Mouse (Mus musculus) gastrocnemius, postnatal 25 days (tissue): ENCODE results near the gene Stx17. TPM values are rescaled to one million over a fixed set of nuclear protein-coding genes. Genes with fewer than 3 reads are reported as not detected.

Experiments
- DNase-seq: peaks from one replicate; pipeline ENCODE4 v3.0.0; 2022
- long read RNA-seq, 2 experiments: library from polyadenylated mRNA; stranded (forward); transcript quantifications; one replicate each; pipeline ENCODE4 v2.0.0; 2021
- total RNA-seq, 2 experiments: library from RNA; stranded (reverse); gene quantifications; 1 replicate in 1 of 2; 2 replicates in 1 of 2; pipeline ENCODE4 v1.2.3; 2021

Stx17 gene
- total RNA-seq, result 10 to 100 TPM; 23.4 to 27.3 TPM
- long read RNA-seq, experiment 1, full-length matches to known transcripts, result 4 of 12 reads
- long read RNA-seq, experiment 1, partial matches to known transcripts, result 1 of 12 reads
- long read RNA-seq, experiment 1, other reads (novel, unspliced or antisense), result 7 of 12 reads
- long read RNA-seq, experiment 2, full-length matches to known transcripts, result 6 of 16 reads
- long read RNA-seq, experiment 2, partial matches to known transcripts, result 0 of 16 reads
- long read RNA-seq, experiment 2, other reads (novel, unspliced or antisense), result 10 of 16 reads

- DNase-seq, result peak; percentile 83
These were observed at the start of gene Stx17 for GRCm38 (mm10) chr4:48124773-48125469. Gene Stx17, plus strand, starts transcription at chr4:48124915.

- DNase-seq, result no peak
These were observed 47.8 kb upstream of the Stx17 start for GRCm38 (mm10) chr4:48076693-48077471.

DNA sequence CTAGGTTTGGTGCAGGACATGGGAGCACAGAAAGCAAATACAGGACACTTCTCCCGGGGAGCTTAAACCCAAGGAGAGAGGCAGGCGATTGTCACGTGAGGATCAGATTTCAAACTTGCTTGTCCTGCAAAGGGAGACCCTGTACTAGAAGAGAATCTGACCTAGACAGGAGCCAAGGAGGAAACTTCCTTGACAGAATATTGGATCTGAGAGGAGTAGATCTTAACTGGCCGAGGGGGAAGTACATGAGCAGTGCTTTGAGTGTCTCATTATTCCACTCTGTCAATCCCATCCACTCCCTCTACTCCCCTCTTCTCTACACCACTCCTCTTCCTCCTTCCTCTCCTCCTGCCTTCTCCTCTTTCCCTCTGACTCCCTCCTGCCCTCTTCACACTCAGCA, 46.5 kb upstream of the Stx17 start:
- no peak for DNase-seq

DNA sequence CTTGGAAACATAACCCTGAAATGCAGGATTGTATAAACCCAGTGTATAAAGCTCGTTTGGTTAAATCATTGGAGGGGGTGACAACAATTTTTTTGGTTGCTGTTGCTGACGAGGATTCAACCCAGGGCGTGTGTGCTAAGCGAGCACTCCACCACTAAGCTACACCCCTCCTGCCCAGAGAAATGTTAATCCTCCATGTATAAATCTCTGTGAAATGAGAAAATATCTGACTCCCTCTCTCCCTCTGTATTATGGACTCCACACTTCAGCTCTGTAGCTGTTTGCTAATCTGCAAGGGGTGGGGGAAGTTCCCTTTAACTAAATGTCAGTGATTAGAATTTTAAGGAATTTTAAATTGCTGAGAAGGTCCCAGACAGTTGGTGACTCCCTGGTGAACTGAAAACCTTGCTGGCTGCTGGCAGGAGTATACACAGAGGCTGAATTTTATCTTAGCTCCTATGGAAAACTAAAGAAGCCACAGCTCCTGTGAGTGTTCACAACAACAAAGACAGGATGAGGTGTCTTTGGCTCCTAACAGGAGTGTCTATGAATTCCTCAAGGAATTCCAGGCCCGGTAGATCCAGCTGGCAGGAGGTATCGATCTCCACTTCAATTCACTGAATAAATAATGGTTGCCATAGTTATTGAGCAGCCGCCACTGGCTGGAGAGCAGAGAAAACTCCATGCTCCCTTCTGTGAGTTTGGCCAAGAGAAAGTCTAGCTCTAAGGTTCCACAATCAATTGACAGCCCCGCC, 45.3 kb upstream of the Stx17 start:
- DNase-seq, result no peak

DNA sequence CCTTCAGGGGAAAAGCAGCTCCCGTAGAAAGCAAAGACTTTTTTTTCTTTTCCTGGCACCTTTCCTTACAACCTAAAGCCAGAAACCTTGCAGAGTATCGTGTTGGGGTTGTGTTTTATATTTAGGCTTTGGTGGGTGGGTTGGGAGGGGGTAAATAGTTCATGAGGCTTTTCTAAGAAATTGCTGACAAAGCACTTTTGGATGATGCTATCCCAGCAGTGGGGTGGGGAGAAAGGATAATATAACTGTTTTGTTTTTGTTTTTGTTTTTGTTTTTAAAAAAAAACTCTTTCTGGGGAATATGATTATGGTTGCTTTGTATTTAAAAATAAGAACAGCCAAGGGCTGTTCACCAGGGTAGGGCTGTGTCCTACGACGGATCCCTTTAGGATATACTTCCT, 41.3 kb upstream of the Stx17 start:
- DNase-seq, result no peak

- DNase-seq, result no peak
These were observed 38.1 kb upstream of the Stx17 start for GRCm38 (mm10) chr4:48086609-48087008.

DNA sequence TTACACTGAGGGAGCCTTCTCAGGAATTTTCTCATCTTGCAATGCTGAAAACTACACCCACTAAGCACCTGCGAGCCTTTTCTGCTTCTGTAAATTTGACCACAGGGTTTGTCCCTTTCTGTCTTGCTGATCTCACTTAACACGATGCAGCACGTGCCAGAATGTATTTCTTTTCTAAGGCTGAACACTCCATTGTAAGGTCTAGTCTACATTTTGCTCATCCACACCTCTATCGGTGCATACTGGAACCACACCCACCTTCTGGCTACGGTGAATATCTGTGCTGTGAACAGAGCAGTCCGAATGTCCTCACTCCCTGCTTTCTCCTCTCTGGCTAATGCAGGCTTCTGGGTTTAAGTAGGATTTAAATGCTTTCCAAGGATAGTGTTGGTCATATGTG, 37.2 kb upstream of the Stx17 start:
- DNase-seq, result no peak

DNA sequence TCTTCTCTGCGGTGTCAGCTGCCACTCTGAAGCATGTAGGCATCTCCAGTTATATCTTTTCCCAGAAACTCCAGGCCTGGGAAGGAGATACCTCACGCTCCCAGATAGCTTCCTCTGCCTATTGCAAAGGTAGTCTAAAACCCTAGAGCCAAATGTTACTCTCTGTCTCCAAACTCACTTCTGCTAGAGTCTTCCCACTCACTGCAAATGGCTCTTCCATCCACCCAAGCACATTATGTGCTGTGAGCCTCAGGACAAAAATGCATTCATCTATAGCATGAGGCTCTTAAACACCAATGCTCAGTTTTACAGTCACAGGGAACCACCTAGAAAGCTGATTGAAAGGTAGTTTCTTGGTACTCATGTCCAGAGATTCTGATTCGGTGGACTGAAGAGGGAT, 31.5 kb upstream of the Stx17 start:
- DNase-seq, result no peak

GRCm38 (mm10) chr4:48100217-48100616, 24.5 kb upstream of the Stx17 start:
- no peak for DNase-seq

GRCm38 (mm10) chr4:48101981-48102380, 22.7 kb upstream of the Stx17 start:
- no peak for DNase-seq

GRCm38 (mm10) chr4:48105387-48105786, 19.3 kb upstream of the Stx17 start:
- no peak for DNase-seq

DNA sequence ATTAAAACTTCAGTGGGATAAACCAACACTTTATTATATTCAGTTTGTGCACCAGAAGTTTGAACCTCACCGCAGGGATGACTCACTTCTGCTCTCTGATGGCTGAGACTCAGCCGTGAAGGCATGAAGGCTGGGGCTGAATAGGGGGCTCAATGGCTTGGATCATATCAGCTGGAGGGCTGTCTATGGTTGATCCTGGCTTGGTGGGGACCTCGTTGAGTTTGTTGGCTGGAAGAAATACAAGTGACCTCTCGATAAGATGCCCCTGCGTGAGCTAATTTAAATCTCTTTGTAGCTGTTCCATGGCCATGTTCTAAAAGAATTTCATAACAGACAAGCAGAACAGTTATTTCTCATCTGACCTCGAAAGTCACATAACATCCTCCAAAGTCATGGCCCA, 17.6 kb upstream of the Stx17 start:
- no peak for DNase-seq

DNA sequence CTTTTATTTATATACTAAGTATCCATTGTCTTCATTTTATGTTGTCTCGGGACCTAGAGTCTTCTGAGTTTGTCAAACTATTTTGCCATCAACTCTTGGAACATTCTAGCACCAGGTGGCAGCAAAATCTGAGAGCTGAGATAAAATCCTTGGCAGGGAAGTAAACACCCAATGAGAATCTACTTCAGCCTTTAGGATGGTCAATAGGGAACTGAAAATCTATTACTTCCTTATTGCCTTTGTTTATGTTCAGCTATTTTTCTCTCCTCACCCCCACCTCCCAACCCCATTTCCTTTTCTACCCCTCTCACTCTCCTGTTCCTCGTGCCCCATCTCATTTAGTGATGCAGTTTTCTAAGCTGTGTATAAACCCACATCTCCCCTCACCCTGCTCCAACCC, 16.1 kb upstream of the Stx17 start:
- no peak for DNase-seq

DNA sequence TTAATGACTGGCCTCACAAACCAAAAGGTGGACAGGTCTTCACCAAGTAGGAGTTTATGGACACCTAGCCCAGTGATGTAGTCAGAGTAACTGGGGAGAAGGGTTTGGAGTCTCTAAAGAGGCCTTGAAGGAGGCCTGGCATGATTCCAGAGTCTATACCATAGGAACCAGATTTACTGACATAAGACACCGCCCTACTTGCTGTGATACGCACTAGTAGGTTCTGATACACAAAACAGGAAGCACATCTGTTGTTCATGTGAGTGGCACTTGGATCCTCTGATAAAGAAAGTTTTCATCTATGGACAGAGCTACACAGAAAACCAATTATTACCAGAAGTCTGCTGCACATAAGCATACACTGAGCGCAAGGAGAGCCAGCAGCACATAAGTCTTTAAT, 14.4 kb upstream of the Stx17 start:
- no peak for DNase-seq

GRCm38 (mm10) chr4:48116191-48116590, 8.5 kb upstream of the Stx17 start:
- DNase-seq, result no peak

- DNase-seq, result no peak
These were observed 321 bp upstream of the Stx17 start for GRCm38 (mm10) chr4:48124416-48124772.

DNA sequence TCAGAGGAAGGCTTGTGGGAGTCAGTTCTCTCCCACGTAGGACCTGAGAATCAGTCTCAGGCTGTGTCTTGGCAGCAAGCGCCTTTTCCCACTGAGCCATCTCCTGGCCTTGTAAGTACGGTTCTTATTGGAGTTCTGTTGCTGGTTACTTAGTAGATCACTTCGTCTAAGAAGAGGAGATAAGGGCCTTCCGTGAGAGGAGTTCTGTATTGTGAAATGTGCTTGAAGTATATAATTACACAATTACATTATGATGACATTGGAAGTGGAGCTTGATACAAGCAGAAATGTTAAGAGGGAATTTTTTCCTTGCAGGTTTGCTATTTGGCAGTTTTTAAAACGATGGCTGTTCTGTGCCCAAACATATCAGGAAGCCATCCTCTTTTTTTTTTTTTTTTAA, 5.6 kb downstream of the Stx17 start:
- no peak for DNase-seq

DNA sequence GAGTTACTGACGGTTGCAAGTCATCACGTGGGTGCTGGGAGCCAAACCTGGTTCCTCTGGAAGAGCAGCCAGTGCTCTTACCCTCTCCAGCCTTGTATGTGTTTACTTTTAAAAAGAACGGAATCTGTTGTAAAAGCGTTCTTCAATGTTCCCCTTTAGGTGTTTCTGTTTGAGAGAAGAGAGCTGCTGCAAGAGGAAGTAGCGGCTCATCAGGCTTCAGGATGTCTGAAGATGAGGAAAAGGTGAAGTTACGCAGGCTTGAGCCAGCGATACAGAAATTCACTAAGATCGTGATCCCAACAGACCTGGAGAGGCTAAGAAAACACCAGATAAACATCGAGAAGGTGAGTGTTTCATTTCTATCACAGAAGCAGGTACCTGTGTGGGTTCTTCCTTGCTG, 6.9 kb downstream of the Stx17 start:
- no peak for DNase-seq

GRCm38 (mm10) chr4:48132721-48133120, 8.0 kb downstream of the Stx17 start:
- DNase-seq, result no peak

DNA sequence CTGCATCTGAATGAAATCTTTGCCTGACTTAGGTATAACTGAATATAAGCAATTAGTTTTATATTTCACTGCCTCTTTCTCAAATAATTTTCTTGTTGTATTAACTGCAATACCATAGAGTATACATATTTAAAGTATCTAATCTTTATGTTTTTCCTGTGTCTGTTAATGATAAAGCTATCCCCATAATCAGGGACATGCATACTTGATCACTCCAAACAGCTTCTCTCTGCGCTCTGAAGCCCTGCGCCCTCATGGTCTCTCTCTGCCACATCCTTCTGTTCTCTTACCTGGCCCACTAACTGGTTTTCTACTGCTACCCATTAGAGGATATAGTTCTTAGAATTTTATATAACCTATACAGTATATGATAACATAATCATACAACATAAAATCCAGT, 24.8 kb downstream of the Stx17 start:
- DNase-seq, result no peak

GRCm38 (mm10) chr4:48153229-48153628, 28.5 kb downstream of the Stx17 start:
- DNase-seq, result no peak

- no peak for DNase-seq
These were observed 31.1 kb downstream of the Stx17 start for GRCm38 (mm10) chr4:48155864-48156263.

- DNase-seq, result no peak
These were observed 35.7 kb downstream of the Stx17 start for GRCm38 (mm10) chr4:48160386-48160785.
